Mouse (Mus musculus) limb, embryonic 13.5 days (tissue): Measurements from ENCODE around the gene Olfr765. TPM values are rescaled to one million over a fixed set of nuclear protein-coding genes. Genes with fewer than 3 reads are reported as not detected.

Experiments
- ATAC-seq: fragments of 200-750 bp; cut with Nextera tagmentation; 2 replicates; pipeline ENCODE4 v1.8.0; 2017; ENCODE audit warnings: low read depth, moderate number of reproducible peaks, moderate TSS enrichment; ENCODE audit not compliant: low FRiP score
- H3K27ac ChIP-seq: fragments of 300-500 bp; sonication (generic); 2 replicates; pipeline ENCODE4 v1.5.1; 2015; ENCODE audit warnings: inconsistent platforms, mild to moderate bottlenecking, moderate library complexity
- H3K27me3 ChIP-seq: fragments of 300-500 bp; sonication (generic); 2 replicates; pipeline ENCODE4 v1.6.1; 2015; ENCODE audit warnings: mild to moderate bottlenecking, inconsistent platforms
- H3K36me3 ChIP-seq: fragments of 300-500 bp; sonication (generic); 2 replicates; pipeline ENCODE4 v1.6.1; 2015; ENCODE audit warnings: inconsistent platforms, mild to moderate bottlenecking, moderate library complexity
- H3K4me1 ChIP-seq: fragments of 300-500 bp; sonication (generic); 2 replicates; pipeline ENCODE4 v1.6.1; 2015; ENCODE audit warnings: inconsistent platforms
- H3K4me2 ChIP-seq: fragments of 300-500 bp; sonication (generic); replicated peaks from 2 replicates; pipeline ENCODE4 v1.6.1; 2015; ENCODE audit warnings: inconsistent platforms, mild to moderate bottlenecking, moderate library complexity
- H3K4me3 ChIP-seq: fragments of 300-500 bp; sonication (generic); 2 replicates; pipeline ENCODE4 v1.5.1; 2015; ENCODE audit warnings: moderate library complexity, mild to moderate bottlenecking, inconsistent platforms
- H3K9ac ChIP-seq: fragments of 300-500 bp; sonication (generic); 2 replicates; pipeline ENCODE4 v1.6.1; 2015; ENCODE audit warnings: mild to moderate bottlenecking, inconsistent platforms
- H3K9me3 ChIP-seq: fragments of 300-500 bp; sonication (generic); 2 replicates; pipeline ENCODE4 v1.6.1; 2016; ENCODE audit warnings: inconsistent platforms
- WGBS: fragments of 180-500 bp; shearing (Covaris S2); methylation state at CpG from one replicate; pipeline ENCODE4 v1.1.7; 2015; 5-methylcytosine and 5-hydroxymethylcytosine counted together
- polyA plus RNA-seq: library from polyadenylated mRNA; unstranded; fragments of >200 nt; fragmentation: Nextera tagmentation; extraction: Ambion mirVana; gene quantifications from 2 replicates; pipeline ENCODE4 v1.2.1, GENCODE M21; 2015

The Olfr765 gene
- polyA plus RNA-seq, 1 experiment from 2014 or later = not detected

DNA sequence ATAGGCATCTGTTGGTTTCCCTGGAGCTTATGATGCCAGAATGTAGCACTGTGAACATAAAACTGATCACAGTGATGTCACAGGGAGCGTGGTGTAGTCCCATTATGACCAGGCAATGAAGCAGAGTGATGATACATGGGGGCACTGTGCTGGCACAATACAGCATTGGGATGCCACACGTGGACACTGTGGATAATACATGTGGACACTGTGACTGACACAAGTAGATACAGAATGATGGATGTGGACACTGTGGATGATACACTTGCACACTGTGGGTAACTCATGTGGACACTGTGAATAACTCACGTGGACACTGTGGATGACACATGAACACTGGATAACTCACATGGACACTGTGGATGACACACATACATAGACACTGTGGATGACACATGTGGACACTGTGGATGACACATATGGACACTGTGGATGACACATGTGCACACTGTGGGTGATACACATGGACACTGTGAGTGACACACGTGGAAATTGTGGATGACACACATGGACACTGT, 53.2 kb downstream of the Olfr765 start:
- no peak overlapping the region for H3K4me2 ChIP-seq
- 76% methylated on average over 4 of the region's 4 CpGs for WGBS
- no peaks in the 10 kb centered on the region for H3K4me1 ChIP-seq
- H3K9me3 ChIP-seq = no peaks in the 10 kb centered on the region
- H3K4me3 ChIP-seq = no peak overlapping the region
- H3K36me3 ChIP-seq = no peaks in the 10 kb centered on the region
- no peak for ATAC-seq
- H3K27ac ChIP-seq = no peak overlapping the region
- H3K27me3 ChIP-seq = no peaks in the 10 kb centered on the region
- no peak overlapping the region for H3K9ac ChIP-seq

DNA sequence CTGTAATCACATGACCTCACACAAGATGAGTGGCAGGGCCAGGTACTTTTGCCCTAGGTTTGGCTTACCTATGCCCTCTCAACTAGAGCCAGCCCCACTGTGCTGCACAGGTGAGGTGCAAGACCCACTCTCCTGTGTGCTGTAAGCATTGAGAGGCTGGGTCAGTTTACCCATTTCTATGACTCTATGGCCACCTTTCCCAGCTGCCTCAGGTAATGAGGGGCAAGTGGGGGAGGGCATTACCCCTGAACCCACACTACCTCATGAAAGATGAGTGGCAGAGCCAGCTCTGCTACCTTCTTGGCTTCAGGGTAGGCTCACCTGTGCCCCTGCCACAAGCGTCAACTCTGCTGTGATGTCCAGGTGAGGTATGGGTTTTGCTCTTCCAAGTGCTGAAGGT, 54.0 kb downstream of the Olfr765 start:
- ATAC-seq = no peak
- Histone ChIP-seq H3K27me3 (no peaks in the 10 kb centered on the region), H3K4me2 (no peak overlapping the region), H3K27ac (no peak overlapping the region), H3K9ac (no peak overlapping the region), H3K4me3 (no peak overlapping the region), H3K9me3 (no peaks in the 10 kb centered on the region), H3K4me1 (no peaks in the 10 kb centered on the region), H3K36me3 (no peaks in the 10 kb centered on the region)
- 91% methylated on average over 1 of the region's 1 CpGs for WGBS

Other genes with a start within 250 kb of the Olfr765 start
- gene Dnajc14, start 245.9 kb downstream of the Olfr765 start, polyA plus RNA-seq = 58.8 and 66.8 TPM in 2 replicates
- gene Tmem198b, start 245.6 kb downstream of the Olfr765 start, polyA plus RNA-seq = 25.3 and 27.1 TPM in 2 replicates
- gene Sarnp, start 232.7 kb downstream of the Olfr765 start, polyA plus RNA-seq = 224 and 240 TPM in 2 replicates
- gene Ormdl2, start 228.4 kb downstream of the Olfr765 start, polyA plus RNA-seq = 30.2 and 34.0 TPM in 2 replicates
- gene Gdf11, start 158.3 kb downstream of the Olfr765 start, polyA plus RNA-seq = 12.5 and 13.1 TPM in 2 replicates
- 820 and 839 TPM in 2 replicates for gene Cd63, start 149.0 kb downstream of the Olfr765 start, polyA plus RNA-seq
- gene Rdh5, start 127.1 kb downstream of the Olfr765 start, polyA plus RNA-seq = 12.2 and 12.9 TPM in 2 replicates
- gene Bloc1s1, start 126.0 kb downstream of the Olfr765 start, polyA plus RNA-seq = 225 and 240 TPM in 2 replicates
- 4.8 and 5.5 TPM in 2 replicates for gene Itga7, start 116.2 kb downstream of the Olfr765 start, polyA plus RNA-seq
- 0.19 TPM in 1 of 2 replicates, not detected in the other for gene Mettl7b, start 89.0 kb downstream of the Olfr765 start, polyA plus RNA-seq
- not detected in 2 replicates for gene Olfr9, start 60.6 kb downstream of the Olfr765 start, polyA plus RNA-seq
- not detected in 2 replicates for gene Olfr763, start 39.2 kb downstream of the Olfr765 start, polyA plus RNA-seq
- not detected in 2 replicates for gene Olfr764-ps1, start 10.1 kb downstream of the Olfr765 start, polyA plus RNA-seq
- gene Olfr766-ps1, start 19.0 kb upstream of the Olfr765 start, polyA plus RNA-seq = 0.08 TPM in 1 of 2 replicates, not detected in the other
- gene Olfr767, start 32.9 kb upstream of the Olfr765 start, polyA plus RNA-seq = 0.04 TPM in 1 of 2 replicates, not detected in the other
- gene Olfr768, start 49.4 kb upstream of the Olfr765 start, polyA plus RNA-seq = 0.08 TPM in 1 of 2 replicates, not detected in the other
- gene Olfr769, start 67.9 kb upstream of the Olfr765 start, polyA plus RNA-seq = 0.05 TPM in 1 of 2 replicates, not detected in the other
- not detected in 2 replicates for gene Olfr770, start 89.0 kb upstream of the Olfr765 start, polyA plus RNA-seq
- gene Olfr771, start 114.8 kb upstream of the Olfr765 start, polyA plus RNA-seq = not detected in 2 replicates
- gene Olfr772, start 127.9 kb upstream of the Olfr765 start, polyA plus RNA-seq = not detected in 2 replicates
- not detected in 2 replicates for gene Olfr773, start 137.4 kb upstream of the Olfr765 start, polyA plus RNA-seq
- gene Olfr774, start 186.2 kb upstream of the Olfr765 start, polyA plus RNA-seq = not detected in 2 replicates
- gene Olfr775, start 198.4 kb upstream of the Olfr765 start, polyA plus RNA-seq = not detected in 2 replicates
- gene Olfr776, start 209.1 kb upstream of the Olfr765 start, polyA plus RNA-seq = not detected in 2 replicates
- not detected in 2 replicates for gene Olfr777, start 221.5 kb upstream of the Olfr765 start, polyA plus RNA-seq